24 mouse cellular contexts compared by ENCODE assay signal in genomic region chr1:80039161-80039560, GRCm38 (mm10).
"Had no signal": no experiment of that assay in that cellular context is flagged by ENCODE, and none has a peak within 500 bp of the region (broad histone marks: within the 10 kb centered on the region; RNA-seq: fewer than 3 reads in every experiment).

No protein-coding gene starts in this region.

- H3K4me1 ChIP-seq: forebrain, embryonic 15.5 days; heart, embryonic 12.5 days; hindbrain, embryonic 13.5 days; hindbrain, embryonic 15.5 days; kidney, embryonic 15.5 days; limb, embryonic 13.5 days; limb, embryonic 15.5 days had no signal

- H3K9ac ChIP-seq: forebrain, embryonic 15.5 days; forebrain, postnatal 0 days; heart, embryonic 12.5 days; hindbrain, embryonic 13.5 days; hindbrain, embryonic 15.5 days; kidney, embryonic 15.5 days; limb, embryonic 13.5 days; limb, embryonic 15.5 days had no signal

- H3K27ac ChIP-seq: forebrain, embryonic 15.5 days; gastrocnemius, adult 2 months; hindbrain, embryonic 13.5 days; hindbrain, embryonic 15.5 days; hindbrain, postnatal 0 days; kidney, embryonic 15.5 days; kidney, postnatal 0 days; limb, embryonic 13.5 days; limb, embryonic 15.5 days had no signal

- DNase-seq: forebrain, postnatal 0 days; gastrocnemius, adult 2 months; gastrocnemius, postnatal 10 days; gastrocnemius, postnatal 36 days; heart, adult 18-20 months; heart, postnatal 10 days; kidney, adult 11 months; kidney, adult 2 months; kidney, adult 9 months; kidney, postnatal 14 days; kidney, postnatal 36 days; layer of hippocampus, adult 9-11 months; layer of hippocampus, postnatal 36 days; left cerebral cortex, postnatal 4 days had no signal

- H3K36me3 ChIP-seq: forebrain, embryonic 15.5 days; heart, embryonic 12.5 days; hindbrain, embryonic 13.5 days; hindbrain, embryonic 15.5 days; kidney, embryonic 15.5 days; limb, embryonic 13.5 days; limb, embryonic 15.5 days had no signal

- H3K27me3 ChIP-seq: heart, embryonic 12.5 days; hindbrain, embryonic 13.5 days; hindbrain, embryonic 15.5 days; kidney, embryonic 15.5 days; limb, embryonic 13.5 days; limb, embryonic 15.5 days had no signal

- ATAC-seq: forebrain, embryonic 15.5 days; forebrain, postnatal 0 days; hindbrain, postnatal 0 days; intestine, embryonic 16.5 days had no signal

- H3K9me3 ChIP-seq: forebrain, embryonic 15.5 days; hindbrain, embryonic 13.5 days; hindbrain, embryonic 15.5 days; kidney, embryonic 15.5 days; limb, embryonic 13.5 days; limb, embryonic 15.5 days had no signal

- H3K4me3 ChIP-seq: forebrain, embryonic 15.5 days; gastrocnemius, adult 2 months; heart, embryonic 12.5 days; hindbrain, embryonic 13.5 days; hindbrain, embryonic 15.5 days; kidney, embryonic 15.5 days; limb, embryonic 13.5 days; limb, embryonic 15.5 days had no signal

- H3K4me2 ChIP-seq: forebrain, embryonic 15.5 days; heart, embryonic 12.5 days; hindbrain, embryonic 13.5 days; hindbrain, embryonic 15.5 days; kidney, embryonic 15.5 days; limb, embryonic 13.5 days; limb, embryonic 15.5 days had no signal
